Mouse (Mus musculus) intestine, embryonic 15.5 days (tissue): ENCODE measurements around the gene Gls2. TPM values are rescaled to one million over a fixed set of nuclear protein-coding genes. Genes with fewer than 3 reads are reported as not detected.
"Not testable (repeated sequence)": the region's sequence is repeated elsewhere in the genome, so short reads cannot be mapped to it uniquely, and the experiment has no call there.

Experiments
- ATAC-seq: fragments of 200-750 bp; cut with Nextera tagmentation; 2 replicates; pipeline ENCODE4 v1.8.0; 2017; ENCODE audit warnings: moderate TSS enrichment, moderate library complexity
- H3K27ac ChIP-seq: fragments of 300-500 bp; sonication (generic); 2 replicates; pipeline ENCODE4 v1.5.1; 2015; ENCODE audit warnings: mild to moderate bottlenecking, inconsistent platforms
- H3K27me3 ChIP-seq: fragments of 300-500 bp; sonication (generic); replicated peaks from 2 replicates; pipeline ENCODE4 v1.6.1; 2015; ENCODE audit warnings: inconsistent platforms
- H3K36me3 ChIP-seq: fragments of 300-500 bp; sonication (generic); 2 replicates; pipeline ENCODE4 v1.6.1; 2015; ENCODE audit warnings: inconsistent platforms
- H3K4me1 ChIP-seq: fragments of 300-500 bp; sonication (generic); replicated peaks from 2 replicates; pipeline ENCODE4 v1.6.1; 2015; ENCODE audit warnings: inconsistent platforms
- H3K4me2 ChIP-seq: fragments of 300-500 bp; sonication (generic); replicated peaks from 2 replicates; pipeline ENCODE4 v1.6.1; 2015; ENCODE audit warnings: mild to moderate bottlenecking, inconsistent platforms
- H3K4me3 ChIP-seq: fragments of 300-500 bp; sonication (generic); replicated peaks from 2 replicates; pipeline ENCODE4 v1.5.1; 2015; ENCODE audit warnings: inconsistent platforms
- H3K9ac ChIP-seq: fragments of 300-500 bp; sonication (generic); 2 replicates; pipeline ENCODE4 v1.6.1; 2015; ENCODE audit warnings: inconsistent platforms
- H3K9me3 ChIP-seq: fragments of 300-500 bp; sonication (generic); 2 replicates; pipeline ENCODE4 v1.6.1; 2016; ENCODE audit warnings: inconsistent platforms
- whole genome bisulfite sequencing: fragments of 180-500 bp; shearing (Covaris S2); methylation state at CpG from one replicate; pipeline ENCODE4 v1.1.7; 2015; 5-methylcytosine and 5-hydroxymethylcytosine counted together
- polyA plus RNA-seq: library from polyadenylated mRNA; unstranded; fragments of >200 nt; fragmentation: Nextera tagmentation; extraction: Ambion mirVana; gene quantifications from 2 replicates; pipeline ENCODE4 v1.2.1, GENCODE M21; 2015

Gene Gls2
- polyA plus RNA-seq, 1 experiment from 2014 or later = 1.8 TPM

GRCm38 (mm10) chr10:128204941-128205340 is 10.7 kb downstream of the Gls2 start:
- Histone ChIP-seq H3K27ac (no peak overlapping the region), H3K4me1 (0 out of 2 replicates have a peak, but pooled peaks cover 4% of the 10 kb centered on the region), H3K9ac (no peak overlapping the region), H3K4me2 (no peak overlapping the region), H3K27me3 (no peaks in the 10 kb centered on the region), H3K9me3 (no peaks in the 10 kb centered on the region), H3K4me3 (no peak overlapping the region), H3K36me3 (no peaks in the 10 kb centered on the region)
- ATAC-seq = no peak; the same call in 1 of the 2 replicates
- WGBS = 82% methylated on average over 15 of the region's 15 CpGs

GRCm38 (mm10) chr10:128208326-128208725 is 14.1 kb downstream of the Gls2 start:
- no peak overlapping the region for H3K4me2 ChIP-seq
- ATAC-seq = no peak
- H3K27ac ChIP-seq = no peak overlapping the region
- WGBS = 96% methylated on average over 10 of the region's 10 CpGs
- no peak overlapping the region for H3K9ac ChIP-seq
- H3K27me3 ChIP-seq = no peaks in the 10 kb centered on the region
- no peaks in the 10 kb centered on the region for H3K36me3 ChIP-seq
- peaks cover 8% of the 10 kb centered on the region; the same call in 1 of the 2 replicates for H3K4me1 ChIP-seq
- no peak overlapping the region for H3K4me3 ChIP-seq
- H3K9me3 ChIP-seq = no peaks in the 10 kb centered on the region

DNA sequence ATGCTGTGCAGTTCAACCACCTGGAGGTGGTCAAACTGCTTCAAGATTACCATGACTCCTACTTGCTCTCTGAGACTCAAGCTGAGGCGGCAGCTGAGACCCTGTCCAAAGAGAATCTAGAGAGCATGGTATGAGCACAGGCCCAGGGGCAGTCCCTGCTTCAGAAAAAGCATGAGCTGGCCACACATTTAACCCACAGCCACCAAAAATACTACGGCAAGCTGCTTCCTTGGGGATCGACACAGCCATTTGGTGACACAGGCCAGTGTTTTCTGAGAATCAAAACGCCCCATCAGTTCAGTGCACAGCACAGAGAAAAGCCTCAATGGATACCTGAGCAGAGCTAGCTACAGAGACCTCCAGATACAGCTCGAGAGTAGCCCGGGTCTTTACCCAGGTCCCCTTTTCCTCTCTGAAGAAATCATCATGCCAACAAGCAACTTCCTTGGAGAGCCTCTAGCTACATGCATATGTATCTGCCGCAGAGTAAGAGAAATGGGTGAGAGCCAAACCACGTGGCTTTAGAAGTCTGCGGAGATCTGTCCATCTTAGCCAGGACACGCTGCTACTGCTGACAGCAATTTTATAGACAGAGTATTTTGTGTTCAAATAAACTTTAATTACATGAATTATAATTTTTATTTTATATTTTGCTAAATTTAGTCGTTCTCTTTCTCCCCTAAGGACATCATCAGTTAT is 15.2 kb downstream of the Gls2 start:
- no peaks in the 10 kb centered on the region for H3K9me3 ChIP-seq
- WGBS = 91% methylated on average over 11 of the region's 11 CpGs
- H3K4me1 ChIP-seq = peaks cover 5% of the 10 kb centered on the region; the same call in 1 of the 2 replicates
- H3K27ac ChIP-seq = no peak overlapping the region
- no peak for ATAC-seq
- no peaks in the 10 kb centered on the region for H3K27me3 ChIP-seq
- H3K9ac ChIP-seq = no peak overlapping the region
- H3K36me3 ChIP-seq = no peaks in the 10 kb centered on the region
- no peak overlapping the region for H3K4me2 ChIP-seq
- H3K4me3 ChIP-seq = no peak overlapping the region

DNA sequence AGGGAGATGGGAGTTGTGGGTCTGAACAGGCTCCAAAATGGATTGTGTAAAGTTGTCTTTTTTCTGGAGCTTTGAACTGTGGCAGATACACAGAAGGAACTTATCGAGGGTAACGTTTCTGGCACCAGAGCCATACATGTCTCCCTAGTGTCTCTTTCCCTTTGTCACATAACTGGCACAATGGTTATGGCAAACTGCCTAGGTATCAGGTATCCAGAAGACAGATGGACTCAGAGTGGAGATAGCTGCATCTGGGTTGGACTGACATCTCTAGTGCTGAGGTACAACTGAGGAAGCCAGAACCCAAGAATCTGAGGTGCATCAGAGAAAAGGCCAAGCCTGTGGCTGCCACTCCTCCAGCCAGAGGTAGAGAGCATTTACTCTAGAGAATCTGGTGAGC is 15.9 kb downstream of the Gls2 start:
- no peak for ATAC-seq
- Histone ChIP-seq H3K4me2 (peak overlapping the region; percentile 87; the same call in 1 of the 2 replicates), H3K9ac (no peak overlapping the region), H3K4me3 (no peak overlapping the region), H3K9me3 (no peaks in the 10 kb centered on the region), H3K27me3 (no peaks in the 10 kb centered on the region), H3K27ac (no peak overlapping the region), H3K4me1 (peaks cover 5% of the 10 kb centered on the region; the same call in 1 of the 2 replicates), H3K36me3 (no peaks in the 10 kb centered on the region)
- 92% methylated on average over 2 of the region's 2 CpGs for WGBS

- no peak overlapping the region for H3K27ac ChIP-seq
- no peaks in the 10 kb centered on the region for H3K36me3 ChIP-seq
- H3K27me3 ChIP-seq = no peaks in the 10 kb centered on the region
- WGBS = 18% methylated on average over 14 of the region's 14 CpGs
- H3K4me1 ChIP-seq = peaks cover 5% of the 10 kb centered on the region; the same call in 1 of the 2 replicates
- H3K9ac ChIP-seq = peak overlapping the region; percentile 67
- H3K4me3 ChIP-seq = peak overlapping the region; percentile 70
- peak; percentile 13; the same call in 1 of the 2 replicates for ATAC-seq
- H3K4me2 ChIP-seq = peak overlapping the region; percentile 87
- H3K9me3 ChIP-seq = no peaks in the 10 kb centered on the region
Observed at GRCm38 (mm10) chr10:128210954-128211353, 16.7 kb downstream of the Gls2 start.

DNA sequence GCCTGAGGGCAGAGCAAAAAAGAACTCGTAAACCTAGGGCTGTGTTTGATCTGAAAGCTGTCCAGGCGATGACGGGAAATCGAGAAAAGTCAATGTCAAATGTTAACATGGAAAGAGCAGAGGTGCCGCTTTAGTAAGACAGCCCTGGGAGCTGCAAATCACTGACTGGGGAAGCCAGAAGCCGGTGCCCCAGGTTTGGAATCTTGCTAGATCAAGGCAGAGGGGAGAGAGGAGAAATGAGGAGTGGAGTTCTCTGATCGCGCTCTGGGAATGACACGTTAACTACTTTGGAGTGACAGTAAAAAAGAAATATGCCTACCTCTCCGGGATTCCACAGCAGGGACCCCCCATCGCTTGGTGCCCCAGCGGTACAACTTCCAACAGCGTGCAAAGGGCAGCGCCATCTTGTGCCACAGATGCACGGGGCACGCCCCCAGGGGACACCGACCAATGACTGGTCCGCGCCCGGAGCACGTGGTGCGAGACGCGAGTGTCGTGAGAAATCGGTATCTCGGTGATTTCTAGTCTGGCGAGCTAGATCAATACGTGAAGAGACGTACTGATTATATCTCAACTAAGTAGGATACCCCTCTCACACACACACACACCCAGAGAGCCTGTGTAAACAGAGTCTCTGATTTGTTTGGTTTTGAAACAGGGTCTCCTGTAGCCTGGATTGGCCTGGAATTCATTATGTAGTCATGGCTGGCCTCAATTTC is 17.3 kb downstream of the Gls2 start, which contains the start of gene Spryd4:
TSS of gene Spryd4 (minus strand) at position 418 of the 719 bp plus-strand sequence.
- H3K9ac ChIP-seq = peak within 1 kb of the TSS; percentile 67
- no peaks in the 10 kb centered on the region for H3K36me3 ChIP-seq
- WGBS = under 1% methylated on average over 30 of the region's 30 CpGs
- ATAC-seq = peak; percentile 97
- H3K27me3 ChIP-seq = no peaks in the 10 kb centered on the region
- H3K4me2 ChIP-seq = peak within 1 kb of the TSS; percentile 87
- H3K4me3 ChIP-seq = peak within 1 kb of the TSS; percentile 70
- no peak within 1 kb of the TSS for H3K27ac ChIP-seq
- no peaks in the 10 kb centered on the region for H3K9me3 ChIP-seq
- H3K4me1 ChIP-seq = peaks cover 5% of the 10 kb centered on the region; the same call in 1 of the 2 replicates

DNA sequence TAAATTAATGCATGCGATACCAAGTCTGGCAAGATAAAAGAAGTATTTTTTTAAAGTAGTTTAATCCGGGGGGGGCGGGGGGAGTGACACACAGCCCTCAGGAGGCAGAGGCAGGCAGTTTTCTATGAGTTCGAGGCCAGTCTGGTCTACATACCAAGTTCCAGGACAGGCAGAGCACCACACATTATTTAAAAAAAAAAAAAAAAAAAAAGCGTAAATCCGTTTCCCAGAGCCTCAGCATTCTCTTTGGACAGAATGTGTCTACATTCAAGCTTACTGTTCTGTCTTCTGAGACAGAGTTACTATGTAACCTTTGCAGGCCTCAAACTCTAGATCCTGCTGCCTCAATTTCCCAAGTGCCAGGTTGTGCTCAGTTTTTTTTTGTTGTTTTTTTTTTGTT is 17.9 kb downstream of the Gls2 start:
- WGBS = 42% methylated on average over 6 of the region's 6 CpGs
- H3K4me3 ChIP-seq = peak overlapping the region; percentile 70
- H3K36me3 ChIP-seq = no peaks in the 10 kb centered on the region
- peaks cover 5% of the 10 kb centered on the region; the same call in 1 of the 2 replicates for H3K4me1 ChIP-seq
- no peaks in the 10 kb centered on the region for H3K27me3 ChIP-seq
- peak overlapping the region; percentile 87 for H3K4me2 ChIP-seq
- peak; percentile 8; the same call in 1 of the 2 replicates for ATAC-seq
- H3K9ac ChIP-seq = 0 out of 2 replicates have a peak overlapping the region, but pooled peaks have one; percentile 67
- no peaks in the 10 kb centered on the region for H3K9me3 ChIP-seq
- H3K27ac ChIP-seq = no peak overlapping the region

- Histone ChIP-seq H3K27ac (no peak overlapping the region), H3K27me3 (no peaks in the 10 kb centered on the region), H3K9ac (peak overlapping the region; percentile 37), H3K4me2 (peak overlapping the region; percentile 87), H3K4me1 (peaks cover 5% of the 10 kb centered on the region; the same call in 1 of the 2 replicates), H3K36me3 (no peaks in the 10 kb centered on the region), H3K4me3 (peak overlapping the region; percentile 31), H3K9me3 (no peaks in the 10 kb centered on the region)
- WGBS = under 1% methylated on average over 18 of the region's 18 CpGs
- peak; percentile 62 for ATAC-seq
Observed at GRCm38 (mm10) chr10:128212871-128213323, 18.6 kb downstream of the Gls2 start.

DNA sequence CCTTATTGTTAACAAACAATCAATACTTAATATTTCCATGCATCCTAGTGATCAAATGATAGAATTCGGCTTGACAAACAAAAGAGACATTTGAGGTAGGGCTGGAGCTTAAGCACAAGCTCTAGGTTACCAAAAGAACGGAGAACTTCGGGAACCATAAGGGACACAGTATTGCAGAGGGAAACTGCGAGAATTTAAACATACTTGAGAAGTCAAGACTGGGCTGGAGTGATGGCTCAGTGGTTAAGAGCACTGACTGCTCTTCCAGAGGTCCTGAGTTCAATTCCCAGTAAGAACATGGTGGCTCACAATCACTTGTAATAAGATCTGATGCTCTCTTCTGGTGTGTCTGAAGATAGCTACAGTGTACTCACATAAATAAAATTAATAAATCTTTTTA is 19.9 kb downstream of the Gls2 start:
- not testable (repeated sequence) for H3K9me3 ChIP-seq, H3K36me3 ChIP-seq, H3K4me1 ChIP-seq, H3K9ac ChIP-seq, H3K4me3 ChIP-seq, H3K27ac ChIP-seq, H3K27me3 ChIP-seq, H3K4me2 ChIP-seq, ATAC-seq
- WGBS = 86% methylated on average over 4 of the region's 4 CpGs

- Histone ChIP-seq H3K4me3 (no peak overlapping the region), H3K27me3 (no peaks in the 10 kb centered on the region), H3K36me3 (no peaks in the 10 kb centered on the region), H3K9me3 (no peaks in the 10 kb centered on the region), H3K4me2 (no peak overlapping the region), H3K4me1 (peaks cover 5% of the 10 kb centered on the region; the same call in 1 of the 2 replicates), H3K9ac (no peak overlapping the region), H3K27ac (no peak overlapping the region)
- no peak for ATAC-seq
- WGBS = 87% methylated on average over 5 of the region's 5 CpGs
Observed at GRCm38 (mm10) chr10:128214981-128215380, 20.7 kb downstream of the Gls2 start.

DNA sequence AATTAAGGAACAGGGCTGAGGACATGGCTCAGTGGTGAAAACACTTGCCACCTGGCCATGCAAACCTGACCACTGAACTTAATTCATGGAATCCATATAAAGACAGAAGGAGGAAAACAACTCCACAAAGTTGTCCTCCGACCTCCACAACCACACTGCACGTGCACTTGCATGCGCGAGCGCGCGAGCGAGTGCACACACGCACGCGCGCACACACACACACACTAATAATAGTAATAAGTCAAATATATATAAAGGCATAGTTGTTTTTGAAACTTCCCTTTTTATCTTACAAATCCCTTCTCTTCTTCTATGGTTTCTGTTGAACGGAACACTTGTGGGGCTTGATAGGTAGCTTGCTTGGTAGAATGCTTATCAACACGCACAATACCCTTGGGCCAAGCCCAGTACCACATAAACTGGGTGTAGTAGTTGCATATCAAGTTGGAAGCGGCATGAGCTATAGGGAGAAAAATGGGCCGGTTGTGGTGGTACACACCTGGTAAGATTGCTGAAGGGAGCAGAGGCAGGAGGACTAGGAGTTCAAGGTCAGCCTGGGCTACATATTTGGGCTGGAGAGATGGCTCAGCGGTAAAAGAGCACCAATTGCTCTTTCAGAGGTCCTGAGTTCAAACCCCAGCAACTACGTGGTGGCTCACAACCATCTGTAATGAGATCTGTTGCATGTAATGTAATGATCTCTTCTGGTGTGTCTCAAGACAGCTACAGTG is 24.3 kb downstream of the Gls2 start:
- WGBS = 93% methylated on average over 18 of the region's 18 CpGs
- ATAC-seq = no peak

More for the DNA sequence above, 24.3 kb downstream of the Gls2 start:
- no peak overlapping the region for H3K9ac ChIP-seq
- no peaks in the 10 kb centered on the region for H3K4me1 ChIP-seq
- no peaks in the 10 kb centered on the region for H3K36me3 ChIP-seq
- no peaks in the 10 kb centered on the region for H3K9me3 ChIP-seq
- no peak overlapping the region for H3K4me3 ChIP-seq
- no peak overlapping the region for H3K27ac ChIP-seq
- no peak overlapping the region for H3K4me2 ChIP-seq
- H3K27me3 ChIP-seq = no peaks in the 10 kb centered on the region
